Mouse (Mus musculus) lung, postnatal 0 days (tissue): ENCODE data around the gene Tomm40l.

ENCODE experiments used
- CTCF ChIP-seq: IDR thresholded peaks from 2 replicates; pipeline ENCODE4 v1.5.1; 2016; ENCODE audit warnings: antibody characterized with exemption, mild to moderate bottlenecking
- EP300 ChIP-seq: IDR thresholded peaks from 2 replicates; pipeline ENCODE4 v1.6.1; 2016; ENCODE audit warnings: antibody characterized with exemption, mild to moderate bottlenecking, control low read depth

GRCm38 (mm10) chr1:171231844-171232243 is 9.5 kb upstream of the Tomm40l start:
- TF ChIP-seq CTCF: no peak
- no peak for TF ChIP-seq EP300
